Mouse (Mus musculus): ENCODE measurements at regions not wholly inside any gene's neighbourhood (a gene's known extent, or its start where the extent isn't known, plus 50 kb on each side); places are given as distances from the start of the nearest gene placed in this dataset.
A peak's percentile ranks its signal among the peaks of the same experiment; 100 is the strongest.

- no peak for DNase-seq (ENCODE audit: low spot score in 2 of 2)
Observed at GRCm38 (mm10) chr1:61318042-61318441, 320.6 kb upstream of the Pard3b start.

- peak; percentile 31 to 36 for DNase-seq (ENCODE audit: low spot score in 2 of 2)
Observed at GRCm38 (mm10) chr1:61321513-61322145, 317.0 kb upstream of the Pard3b start.

GRCm38 (mm10) chr1:61331456-61331855 is 307.2 kb upstream of the Pard3b start:
- no peak for DNase-seq (ENCODE audit: low spot score in 2 of 2)

- DNase-seq (ENCODE audit: low spot score in 2 of 2) = no peak
Observed at GRCm38 (mm10) chr1:61331906-61332305, 306.7 kb upstream of the Pard3b start.

GRCm38 (mm10) chr1:61336367-61336766 is 302.3 kb upstream of the Pard3b start:
- no peak for DNase-seq (ENCODE audit: low spot score in 2 of 2)

GRCm38 (mm10) chr1:61352921-61353320 is 285.7 kb upstream of the Pard3b start:
- no peak for DNase-seq (ENCODE audit: low spot score in 2 of 2)

- no peak for DNase-seq (ENCODE audit: low spot score in 2 of 2)
Observed at GRCm38 (mm10) chr1:61353481-61353880, 285.1 kb upstream of the Pard3b start.

GRCm38 (mm10) chr1:61355241-61355640 is 283.4 kb upstream of the Pard3b start:
- DNase-seq (ENCODE audit: low spot score in 2 of 2) = no peak

- DNase-seq (ENCODE audit: low spot score in 2 of 2) = no peak
Observed at GRCm38 (mm10) chr1:61359011-61359930, 279.4 kb upstream of the Pard3b start.

- DNase-seq (ENCODE audit: low spot score in 2 of 2) = no peak
Observed at GRCm38 (mm10) chr1:61372581-61372980, 266.0 kb upstream of the Pard3b start.

- no peak for DNase-seq (ENCODE audit: low spot score in 2 of 2)
Observed at GRCm38 (mm10) chr1:61373661-61374491, 264.7 kb upstream of the Pard3b start.

- DNase-seq (ENCODE audit: low spot score in 2 of 2) = no peak
Observed at GRCm38 (mm10) chr1:61376417-61376816, 262.2 kb upstream of the Pard3b start.

GRCm38 (mm10) chr1:61377070-61377469 is 261.6 kb upstream of the Pard3b start:
- peak; percentile 72 to 78 for DNase-seq (ENCODE audit: low spot score in 2 of 2)

- no peak for DNase-seq (ENCODE audit: low spot score in 2 of 2)
Observed at GRCm38 (mm10) chr1:61378240-61378639, 260.4 kb upstream of the Pard3b start.

- DNase-seq (ENCODE audit: low spot score in 2 of 2) = no peak
Observed at GRCm38 (mm10) chr1:61379771-61380517, 258.7 kb upstream of the Pard3b start.

GRCm38 (mm10) chr1:61387587-61387986 is 251.0 kb upstream of the Pard3b start:
- DNase-seq (ENCODE audit: low spot score in 2 of 2) = no peak

- no peak for DNase-seq (ENCODE audit: low spot score in 2 of 2)
Observed at GRCm38 (mm10) chr1:61397796-61398195, 240.8 kb upstream of the Pard3b start.

- DNase-seq (ENCODE audit: low spot score in 2 of 2) = no peak
Observed at GRCm38 (mm10) chr1:61402339-61402738, 236.3 kb upstream of the Pard3b start.

GRCm38 (mm10) chr1:61407201-61407600 is 231.4 kb upstream of the Pard3b start:
- no peak for DNase-seq (ENCODE audit: low spot score in 2 of 2)

GRCm38 (mm10) chr1:61414772-61415171 is 223.9 kb upstream of the Pard3b start:
- DNase-seq (ENCODE audit: low spot score in 2 of 2) = no peak

- DNase-seq (ENCODE audit: low spot score in 2 of 2) = no peak
Observed at GRCm38 (mm10) chr1:61415426-61416195, 223.0 kb upstream of the Pard3b start.

Measured in right cerebral cortex, adult 2 months (tissue).